Mouse (Mus musculus) intestine, embryonic 15.5 days (tissue): ENCODE measurements around the gene Iqgap1. TPM values are rescaled to one million over a fixed set of nuclear protein-coding genes. Genes with fewer than 3 reads are reported as not detected.

Experiments used
- ATAC-seq: fragments of 200-750 bp; cut with Nextera tagmentation; 2 replicates; pipeline ENCODE4 v1.8.0; 2017; ENCODE audit warnings: moderate TSS enrichment, moderate library complexity
- H3K27ac ChIP-seq: fragments of 300-500 bp; sonication (generic); 2 replicates; pipeline ENCODE4 v1.5.1; 2015; ENCODE audit warnings: mild to moderate bottlenecking, inconsistent platforms
- H3K27me3 ChIP-seq: fragments of 300-500 bp; sonication (generic); replicated peaks from 2 replicates; pipeline ENCODE4 v1.6.1; 2015; ENCODE audit warnings: inconsistent platforms
- H3K36me3 ChIP-seq: fragments of 300-500 bp; sonication (generic); 2 replicates; pipeline ENCODE4 v1.6.1; 2015; ENCODE audit warnings: inconsistent platforms
- H3K4me1 ChIP-seq: fragments of 300-500 bp; sonication (generic); replicated peaks from 2 replicates; pipeline ENCODE4 v1.6.1; 2015; ENCODE audit warnings: inconsistent platforms
- H3K4me2 ChIP-seq: fragments of 300-500 bp; sonication (generic); replicated peaks from 2 replicates; pipeline ENCODE4 v1.6.1; 2015; ENCODE audit warnings: mild to moderate bottlenecking, inconsistent platforms
- H3K4me3 ChIP-seq: fragments of 300-500 bp; sonication (generic); replicated peaks from 2 replicates; pipeline ENCODE4 v1.5.1; 2015; ENCODE audit warnings: inconsistent platforms
- H3K9ac ChIP-seq: fragments of 300-500 bp; sonication (generic); 2 replicates; pipeline ENCODE4 v1.6.1; 2015; ENCODE audit warnings: inconsistent platforms
- H3K9me3 ChIP-seq: fragments of 300-500 bp; sonication (generic); 2 replicates; pipeline ENCODE4 v1.6.1; 2016; ENCODE audit warnings: inconsistent platforms
- WGBS: fragments of 180-500 bp; shearing (Covaris S2); methylation state at CpG from one replicate; pipeline ENCODE4 v1.1.7; 2015; 5-methylcytosine and 5-hydroxymethylcytosine counted together
- polyA plus RNA-seq: library from polyadenylated mRNA; unstranded; fragments of >200 nt; fragmentation: Nextera tagmentation; extraction: Ambion mirVana; gene quantifications from 2 replicates; pipeline ENCODE4 v1.2.1, GENCODE M21; 2015

Iqgap1 gene
- polyA plus RNA-seq, 1 experiment from 2014 or later = 76.2 TPM

- Histone ChIP-seq H3K9me3 (no peaks in the 10 kb centered on the region), H3K27ac (peak overlapping the region; percentile 79), H3K36me3 (no peaks in the 10 kb centered on the region), H3K4me3 (no peak overlapping the region), H3K27me3 (no peaks in the 10 kb centered on the region), H3K9ac (no peak overlapping the region), H3K4me2 (peak overlapping the region; percentile 26), H3K4me1 (peaks cover 8% of the 10 kb centered on the region; the same call in 1 of the 2 replicates)
- 39% methylated on average over 11 of the region's 11 CpGs for WGBS
- ATAC-seq = peak; percentile 93
Observed at GRCm38 (mm10) chr7:80823875-80824682, 1.7 kb downstream of the Iqgap1 start.

- peaks cover 8% of the 10 kb centered on the region; the same call in 1 of the 2 replicates for H3K4me1 ChIP-seq
- no peak overlapping the region for H3K4me3 ChIP-seq
- no peaks in the 10 kb centered on the region for H3K9me3 ChIP-seq
- WGBS = 61% methylated on average over 4 of the region's 4 CpGs
- ATAC-seq = 0 out of 2 replicates have a peak, but pooled peaks have one; percentile 27
- H3K27ac ChIP-seq = peak overlapping the region; percentile 54; the same call in 1 of the 2 replicates
- no peak overlapping the region for H3K4me2 ChIP-seq
- H3K36me3 ChIP-seq = no peaks in the 10 kb centered on the region
- no peak overlapping the region for H3K9ac ChIP-seq
- no peaks in the 10 kb centered on the region for H3K27me3 ChIP-seq
Observed at GRCm38 (mm10) chr7:80823267-80823666, 2.5 kb downstream of the Iqgap1 start.

GRCm38 (mm10) chr7:80820838-80821237 lies 4.9 kb downstream of the Iqgap1 start:
- no peak overlapping the region for H3K27ac ChIP-seq
- no peaks in the 10 kb centered on the region for H3K9me3 ChIP-seq
- no peak overlapping the region for H3K4me3 ChIP-seq
- H3K4me1 ChIP-seq = peaks cover 8% of the 10 kb centered on the region; the same call in 1 of the 2 replicates
- H3K36me3 ChIP-seq = no peaks in the 10 kb centered on the region
- WGBS = 69% methylated on average over 4 of the region's 4 CpGs
- no peaks in the 10 kb centered on the region for H3K27me3 ChIP-seq
- H3K9ac ChIP-seq = no peak overlapping the region
- no peak overlapping the region for H3K4me2 ChIP-seq
- ATAC-seq = no peak

- Histone ChIP-seq H3K9me3 (no peaks in the 10 kb centered on the region), H3K27ac (no peak overlapping the region), H3K36me3 (no peaks in the 10 kb centered on the region), H3K4me1 (no peaks in the 10 kb centered on the region), H3K27me3 (no peaks in the 10 kb centered on the region), H3K9ac (no peak overlapping the region), H3K4me2 (no peak overlapping the region), H3K4me3 (no peak overlapping the region)
- 51% methylated on average over 5 of the region's 5 CpGs for WGBS
- ATAC-seq = no peak
Observed at GRCm38 (mm10) chr7:80816641-80817040, 9.1 kb downstream of the Iqgap1 start.

- no peak overlapping the region for H3K9ac ChIP-seq
- WGBS = 84% methylated on average over 4 of the region's 4 CpGs
- H3K9me3 ChIP-seq = no peaks in the 10 kb centered on the region
- no peak overlapping the region for H3K4me2 ChIP-seq
- no peak overlapping the region for H3K4me3 ChIP-seq
- H3K4me1 ChIP-seq = no peaks in the 10 kb centered on the region
- H3K27ac ChIP-seq = no peak overlapping the region
- H3K27me3 ChIP-seq = no peaks in the 10 kb centered on the region
- H3K36me3 ChIP-seq = no peaks in the 10 kb centered on the region
- no peak for ATAC-seq
Observed at GRCm38 (mm10) chr7:80813397-80813796, 12.4 kb downstream of the Iqgap1 start.

GRCm38 (mm10) chr7:80806331-80806730 lies 19.4 kb downstream of the Iqgap1 start:
- 47% methylated on average over 4 of the region's 4 CpGs for WGBS
- no peak for ATAC-seq
- no peak overlapping the region for H3K9ac ChIP-seq
- H3K4me1 ChIP-seq = peaks cover 7% of the 10 kb centered on the region; the same call in 1 of the 2 replicates
- no peak overlapping the region for H3K4me3 ChIP-seq
- no peaks in the 10 kb centered on the region for H3K27me3 ChIP-seq
- no peak overlapping the region for H3K4me2 ChIP-seq
- H3K27ac ChIP-seq = no peak overlapping the region
- no peaks in the 10 kb centered on the region for H3K36me3 ChIP-seq
- no peaks in the 10 kb centered on the region for H3K9me3 ChIP-seq

GRCm38 (mm10) chr7:80803173-80803872 lies 22.5 kb downstream of the Iqgap1 start:
- Histone ChIP-seq H3K27me3 (no peaks in the 10 kb centered on the region), H3K9me3 (no peaks in the 10 kb centered on the region), H3K4me3 (peak overlapping the region; percentile 72), H3K4me2 (peak overlapping the region; percentile 75), H3K36me3 (peaks cover 14% of the 10 kb centered on the region; the same call in 1 of the 2 replicates), H3K4me1 (peaks cover 9% of the 10 kb centered on the region; the same call in 1 of the 2 replicates), H3K9ac (peak overlapping the region; percentile 71), H3K27ac (peak overlapping the region; percentile 90)
- WGBS = 1% methylated on average over 42 of the region's 47 CpGs
- ATAC-seq = peak; percentile 99

- peak overlapping the region; percentile 90 for H3K27ac ChIP-seq
- H3K9me3 ChIP-seq = no peaks in the 10 kb centered on the region
- WGBS = 2% methylated on average over 37 of the region's 37 CpGs
- H3K27me3 ChIP-seq = no peaks in the 10 kb centered on the region
- H3K36me3 ChIP-seq = peaks cover 15% of the 10 kb centered on the region; the same call in 1 of the 2 replicates
- peaks cover 9% of the 10 kb centered on the region; the same call in 1 of the 2 replicates for H3K4me1 ChIP-seq
- H3K4me3 ChIP-seq = peak overlapping the region; percentile 72
- peak overlapping the region; percentile 75 for H3K4me2 ChIP-seq
- peak overlapping the region; percentile 71 for H3K9ac ChIP-seq
- peak; percentile 85 for ATAC-seq
Observed at GRCm38 (mm10) chr7:80802412-80803160, 23.2 kb downstream of the Iqgap1 start.

- Histone ChIP-seq H3K9ac (no peak overlapping the region), H3K4me1 (peaks cover 9% of the 10 kb centered on the region; the same call in 1 of the 2 replicates), H3K36me3 (peaks cover 22% of the 10 kb centered on the region), H3K9me3 (no peaks in the 10 kb centered on the region), H3K27ac (no peak overlapping the region), H3K4me3 (no peak overlapping the region), H3K27me3 (no peaks in the 10 kb centered on the region), H3K4me2 (no peak overlapping the region)
- 80% methylated on average over 5 of the region's 5 CpGs for WGBS
- ATAC-seq = no peak
Observed at GRCm38 (mm10) chr7:80799307-80799706, 26.5 kb downstream of the Iqgap1 start.

GRCm38 (mm10) chr7:80796805-80797567 lies 28.8 kb downstream of the Iqgap1 start:
- WGBS = 71% methylated on average over 15 of the region's 15 CpGs
- ATAC-seq = no peak
- no peaks in the 10 kb centered on the region for H3K9me3 ChIP-seq
- no peak overlapping the region for H3K9ac ChIP-seq
- no peak overlapping the region for H3K4me2 ChIP-seq
- H3K4me3 ChIP-seq = no peak overlapping the region
- peaks cover 7% of the 10 kb centered on the region; the same call in 1 of the 2 replicates for H3K4me1 ChIP-seq
- no peaks in the 10 kb centered on the region for H3K27me3 ChIP-seq
- no peak overlapping the region for H3K27ac ChIP-seq
- peaks cover 22% of the 10 kb centered on the region for H3K36me3 ChIP-seq

- Histone ChIP-seq H3K27ac (no peak overlapping the region), H3K4me2 (no peak overlapping the region), H3K4me1 (0 out of 2 replicates have a peak, but pooled peaks cover 2% of the 10 kb centered on the region), H3K36me3 (peaks cover 22% of the 10 kb centered on the region), H3K9me3 (no peaks in the 10 kb centered on the region), H3K27me3 (no peaks in the 10 kb centered on the region), H3K4me3 (no peak overlapping the region), H3K9ac (no peak overlapping the region)
- 87% methylated on average over 6 of the region's 6 CpGs for WGBS
- ATAC-seq = no peak
Observed at GRCm38 (mm10) chr7:80796258-80796657, 29.5 kb downstream of the Iqgap1 start.
